In genomic region chr1:131688475-131688874, GRCm38 (mm10) we compare ENCODE assay signal across 8 mouse cellular contexts. TPM values are rescaled to one million over a fixed set of nuclear protein-coding genes. Genes with fewer than 3 reads are reported as not detected.
DNase-seq lines count a peak whose midpoint lies in the region; ATAC-seq lines count a peak whose summit lies in the region.

Rab7b (plus strand) TSS chr1:131688695.

- H3K36me3 ChIP-seq in liver, embryonic 12.5 days = no peaks in the 10 kb centered on the region
- no peaks in the 10 kb centered on the region for H3K36me3 ChIP-seq in lung, embryonic 16.5 days (ENCODE audit: control insufficient read depth, insufficient read depth, low read length)
- no peaks in the 10 kb centered on the region for H3K36me3 ChIP-seq in forebrain, embryonic 13.5 days (ENCODE audit: poor library complexity, severe bottlenecking)

- H3K27ac ChIP-seq in liver, embryonic 12.5 days = no peak within 1 kb of the TSS
- no peak within 1 kb of the TSS for H3K27ac ChIP-seq in lung, embryonic 16.5 days (ENCODE audit: low read length)
- H3K27ac ChIP-seq in forebrain, embryonic 13.5 days = no peak within 1 kb of the TSS

- H3K4me2 ChIP-seq in liver, embryonic 12.5 days = no peak within 1 kb of the TSS
- no peak within 1 kb of the TSS for H3K4me2 ChIP-seq in lung, embryonic 16.5 days (ENCODE audit: low read depth, low read length)
- no peak within 1 kb of the TSS for H3K4me2 ChIP-seq in forebrain, embryonic 13.5 days

- no peak within 1 kb of the TSS for H3K4me3 ChIP-seq in liver, embryonic 12.5 days
- no peak within 1 kb of the TSS for H3K4me3 ChIP-seq in lung, embryonic 16.5 days (ENCODE audit: low read length)
- no peak within 1 kb of the TSS for H3K4me3 ChIP-seq in forebrain, embryonic 13.5 days

- no peaks in the 10 kb centered on the region for H3K4me1 ChIP-seq in liver, embryonic 12.5 days
- no peaks in the 10 kb centered on the region for H3K4me1 ChIP-seq in lung, embryonic 16.5 days (replicated peaks; ENCODE audit: control insufficient read depth, insufficient read depth, low read length)
- no peaks in the 10 kb centered on the region for H3K4me1 ChIP-seq in forebrain, embryonic 13.5 days

- H3K9ac ChIP-seq in liver, embryonic 12.5 days = no peak within 1 kb of the TSS
- H3K9ac ChIP-seq in lung, embryonic 16.5 days (ENCODE audit: low read length) = no peak within 1 kb of the TSS
- H3K9ac ChIP-seq in forebrain, embryonic 13.5 days = no peak within 1 kb of the TSS

- WGBS in liver, embryonic 12.5 days (ENCODE audit: insufficient replicate concordance) = 50% methylated on average over 8 of the region's 8 CpGs
- 51% methylated on average over 8 of the region's 8 CpGs for WGBS in lung, embryonic 16.5 days
- WGBS in forebrain, embryonic 13.5 days = 64% methylated on average over 8 of the region's 8 CpGs

- ATAC-seq in liver, embryonic 12.5 days = no peak
- ATAC-seq in lung, embryonic 16.5 days (ENCODE audit: low read depth) = peak; percentile 38; the same call in 1 of the 2 replicates
- ATAC-seq in forebrain, embryonic 13.5 days = no peak

- intact Hi-C loops in gastrocnemius, postnatal 36 days (cut with DNase I) = no loop called here

- no peaks in the 10 kb centered on the region; the same call in 1 of the 2 replicates for H3K27me3 ChIP-seq in liver, embryonic 12.5 days (replicated peaks)
- H3K27me3 ChIP-seq in lung, embryonic 16.5 days (ENCODE audit: control insufficient read depth, insufficient read depth, low read depth, low read length) = no peaks in the 10 kb centered on the region
- H3K27me3 ChIP-seq in forebrain, embryonic 13.5 days = no peaks in the 10 kb centered on the region

- no peaks in the 10 kb centered on the region for H3K9me3 ChIP-seq in liver, embryonic 12.5 days (replicated peaks)
- H3K9me3 ChIP-seq in lung, embryonic 16.5 days (ENCODE audit: control insufficient read depth, low read length) = no peaks in the 10 kb centered on the region
- no peaks in the 10 kb centered on the region for H3K9me3 ChIP-seq in forebrain, embryonic 13.5 days (replicated peaks)

- peak; percentile 37 for DNase-seq in liver
- DNase-seq in gastrocnemius, postnatal 36 days = peak; percentile 64 to 67
- no peak for DNase-seq in urinary bladder, adult 2 months (ENCODE audit: low spot score)
- DNase-seq in c-Kit-positive CD71-positive TER-119-positive erythroid progenitor cells, embryonic 14.5 days (ENCODE audit: low spot score) = no peak
- no peak for DNase-seq in right cerebral cortex, postnatal 4 days

RNA-seq across cellular contexts. Expression of gene Rab7b, which starts in this region (rescaled TPM):
- 0.69 and 0.79 TPM in 2 replicates for polyA plus RNA-seq in liver, embryonic 12.5 days (2016; fragmentation: Nextera tagmentation; extraction: Ambion mirVana)
- total RNA-seq in gastrocnemius, postnatal 36 days (2021) = 1 to 10 TPM; 2.8 to 2.9 TPM
- polyA plus RNA-seq in lung, embryonic 16.5 days (2015; fragmentation: Nextera tagmentation; extraction: Ambion mirVana) = 2.3 and 2.6 TPM in 2 replicates
- polyA plus RNA-seq in urinary bladder, adult 2 months (2012; rRNA removed) = 24.6 and 29.4 TPM in 2 replicates
- polyA plus RNA-seq in forebrain, embryonic 13.5 days (2015; fragmentation: Nextera tagmentation; extraction: Ambion mirVana) = 0.40 and 0.62 TPM in 2 replicates

Comparison
In these comparisons a context has a peak if more than half of its experiments do, and no peak if none do; other contexts are left out.
1. DNase-seq: peak in liver (single experiment) and gastrocnemius, postnatal 36 days (2 of 2); none in urinary bladder, adult 2 months (single experiment), c-Kit-positive CD71-positive TER-119-positive erythroid progenitor cells, embryonic 14.5 days (single experiment) and right cerebral cortex, postnatal 4 days (single experiment).